Mouse (Mus musculus): ENCODE results near the gene Odf3.

DNA sequence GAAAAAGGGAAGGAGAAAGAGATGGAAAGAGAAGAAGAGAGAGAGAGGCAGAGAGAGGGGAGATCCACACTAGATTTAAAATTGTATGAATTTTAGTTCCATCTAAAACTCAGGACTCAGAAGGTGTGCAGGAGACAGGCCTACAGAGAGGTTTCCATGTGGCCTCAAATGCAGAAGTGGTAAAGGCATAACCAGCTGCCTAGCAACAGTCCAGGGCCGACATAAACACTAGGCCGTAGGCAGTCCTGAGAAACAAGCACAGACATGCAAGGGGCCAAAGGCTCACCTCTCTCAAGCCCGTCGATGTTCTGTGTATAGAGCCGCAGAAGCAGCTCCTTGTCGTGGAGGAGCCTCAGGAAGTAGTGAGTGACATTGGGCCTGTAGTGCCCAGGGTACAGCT lies 29.8 kb downstream of the Odf3 start:
- TF ChIP-seq CTCF (IDR thresholded peaks at IDR 0.05; ENCODE audit: low read depth, low read length), result no peak
- TF ChIP-seq POLR2A (IDR thresholded peaks at IDR 0.05; ENCODE audit: insufficient read depth, low read length), result no peak
- TF ChIP-seq EP300 (IDR thresholded peaks at IDR 0.05; ENCODE audit: insufficient read depth, low read depth, low read length), result no peak

All from ES-Bruce4 (cell line).